22 mouse cellular contexts compared by ENCODE assay signal in the genomic region with DNA sequence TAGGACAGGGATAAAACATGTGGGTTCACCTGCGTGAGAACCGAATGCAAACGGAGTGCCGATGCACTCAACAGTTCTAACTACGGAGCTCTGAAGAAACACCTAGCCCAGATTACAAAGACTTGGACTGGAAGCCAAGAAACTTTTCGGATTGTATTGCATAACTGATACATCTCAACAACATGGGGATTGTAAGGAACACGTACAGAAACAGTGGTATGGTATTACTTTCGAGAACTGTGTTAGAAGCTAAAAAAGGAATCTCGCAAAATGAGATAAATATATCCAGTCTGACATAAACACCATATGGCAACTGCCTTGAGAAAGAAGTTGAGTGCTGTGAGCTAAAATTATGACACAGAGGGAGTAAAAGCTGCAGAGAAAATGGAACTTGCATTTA.
A peak's percentile ranks its signal among the peaks of the same experiment; 100 is the strongest.
DNase-seq lines count a peak whose midpoint lies in the region; ATAC-seq and TF ChIP-seq lines count a peak whose summit lies in the region.
"Had no signal": no experiment of that assay in that cellular context is flagged by ENCODE, and none has a peak within 500 bp of the region (broad histone marks: within the 10 kb centered on the region; RNA-seq: fewer than 3 reads in every experiment).

No protein-coding gene starts in this region.

- ATAC-seq in heart, embryonic 14.5 days (ENCODE audit: insufficient number of reproducible peaks, insufficient read depth, low FRiP score, low read depth) = no peak
- ATAC-seq: hindbrain, embryonic 16.5 days; intestine, embryonic 16.5 days; liver, embryonic 12.5 days had no signal

- 75% methylated on average over 9 of the region's 9 CpGs for WGBS in heart, embryonic 14.5 days

- H3K4me3 ChIP-seq in heart, embryonic 14.5 days (ENCODE audit: control insufficient read depth in 1 of 2, insufficient read depth in 1 of 2, low read depth in 1 of 2, low read length in 2 of 2) = no peak overlapping the region
- no peak overlapping the region for H3K4me3 ChIP-seq in left cerebral cortex, adult 2 months
- H3K4me3 ChIP-seq: embryonic facial prominence, embryonic 15.5 days; limb, embryonic 12.5 days; liver, embryonic 12.5 days; midbrain, embryonic 10.5 days had no signal

- H3K9me3 ChIP-seq in heart, embryonic 14.5 days (ENCODE audit: control insufficient read depth, low read length) = no peaks in the 10 kb centered on the region
- H3K9me3 ChIP-seq: embryonic facial prominence, embryonic 15.5 days; limb, embryonic 12.5 days; liver, embryonic 12.5 days; midbrain, embryonic 10.5 days had no signal

- intact Hi-C loops in heart, postnatal 25 days (cut with DNase I) = loop anchor here (5.0 kb wide), 2 partner anchors 78 to 103 kb away; no protein-coding TSS in a partner anchor
- intact Hi-C loops in left cerebral cortex, adult 2 months (cut with DNase I) = loop anchor here (1.0 to 10.0 kb wide), 6 partner anchors 58 to 895 kb away; partner anchors contain the start of gene Rxylt1
- intact Hi-C loops in left cerebral cortex, postnatal 4 days (cut with DNase I) = loop anchor here (5.0 to 10.0 kb wide), 3 partner anchors 75 to 183 kb away; no protein-coding TSS in a partner anchor

- H3K4me2 ChIP-seq in heart, embryonic 14.5 days (ENCODE audit: low read length) = peak overlapping the region; percentile 55
- H3K4me2 ChIP-seq: embryonic facial prominence, embryonic 15.5 days; limb, embryonic 12.5 days; liver, embryonic 12.5 days had no signal

- H3K27me3 ChIP-seq in heart, embryonic 14.5 days (ENCODE audit: control insufficient read depth, insufficient read depth, low read length) = no peaks in the 10 kb centered on the region
- H3K27me3 ChIP-seq: embryonic facial prominence, embryonic 15.5 days; limb, embryonic 12.5 days; liver, embryonic 12.5 days had no signal

- peaks cover 14 to 53% of the 10 kb centered on the region in 2 experiments for H3K4me1 ChIP-seq in heart, embryonic 14.5 days (ENCODE audit: control insufficient read depth in 2 of 2, insufficient read depth in 2 of 2, low read length in 2 of 2)

- peak; percentile 61 to 70 for DNase-seq in frontal cortex, adult 2 months (ENCODE audit: extremely low spot score in 1 of 2, low spot score in 1 of 2)
- no peak for DNase-seq in frontal cortex, postnatal 14 days (ENCODE audit: low spot score in 2 of 2)
- no peak for DNase-seq in heart, postnatal 25 days (ENCODE audit: low spot score)
- no peak for DNase-seq in left cerebral cortex, adult 2 months (ENCODE audit: extremely low spot score in 1 of 2, low spot score in 2 of 2)
- no peak for DNase-seq in left cerebral cortex, postnatal 4 days
- no peak for DNase-seq in kidney, postnatal 4 days
- DNase-seq: adrenal gland, postnatal 25 days; B cell, adult 2 months; cerebellum, postnatal 36 days; kidney, postnatal 36 days; layer of hippocampus, postnatal 36 days; lung, adult 2 months; lung, postnatal 4 days; right cerebral cortex, postnatal 25 days; thymus, adult 18-20 months had no signal

- H3K27ac ChIP-seq in heart, embryonic 14.5 days (replicated peaks in 1 of 2; ENCODE audit: control insufficient read depth in 1 of 2, insufficient read depth in 1 of 2, low read depth in 2 of 2, low read length in 2 of 2) = peak overlapping the region; percentile 71 to 99
- peak overlapping the region; percentile 55 for H3K27ac ChIP-seq in left cerebral cortex, adult 2 months
- H3K27ac ChIP-seq: limb, embryonic 12.5 days; liver, embryonic 12.5 days; midbrain, embryonic 10.5 days had no signal

- peaks cover 21% of the 10 kb centered on the region for H3K36me3 ChIP-seq in heart, embryonic 14.5 days (ENCODE audit: control insufficient read depth, insufficient read depth, low read length)

- no peak for TF ChIP-seq CTCF in left cerebral cortex, adult 2 months (IDR thresholded peaks at IDR 0.05)

- no peak overlapping the region; the same call in 1 of the 2 replicates for H3K9ac ChIP-seq in heart, embryonic 14.5 days (ENCODE audit: low read length)
- H3K9ac ChIP-seq: embryonic facial prominence, embryonic 15.5 days; limb, embryonic 12.5 days; liver, embryonic 12.5 days had no signal

Comparison
In these comparisons a context has a peak if more than half of its experiments do, and no peak if none do; other contexts are left out.
1. DNase-seq: peak in frontal cortex, adult 2 months (2 of 2); none in frontal cortex, postnatal 14 days (0 of 2), heart, postnatal 25 days (single experiment), left cerebral cortex, adult 2 months (0 of 2), left cerebral cortex, postnatal 4 days (single experiment) and kidney, postnatal 4 days (0 of 2).